Mouse (Mus musculus): ENCODE measurements around the gene Grwd1. TPM values are rescaled to one million over a fixed set of nuclear protein-coding genes. Genes with fewer than 3 reads are reported as not detected.

The Grwd1 gene
- polyA plus RNA-seq, 1 experiment from 2014 or later: 84.8 TPM

GRCm38 (mm10) chr7:45798511-45798836 lies 32.3 kb downstream of the Grwd1 start:
- DNase-seq (ENCODE audit: low spot score): peak; percentile 59
- peaks cover 14% of the 10 kb centered on the region for H3K4me1 ChIP-seq (replicated peaks; ENCODE audit: control insufficient read depth, insufficient read depth, low read length)
- H3K36me3 ChIP-seq (ENCODE audit: control insufficient read depth, insufficient read depth, low read length): peaks cover 2% of the 10 kb centered on the region; the same call in 1 of the 2 replicates
- peak overlapping the region; percentile 53 for H3K9ac ChIP-seq (ENCODE audit: low read length)
- no peaks in the 10 kb centered on the region for H3K9me3 ChIP-seq (ENCODE audit: control insufficient read depth, low read length)
- peak overlapping the region; percentile 29 for H3K4me3 ChIP-seq (ENCODE audit: low read depth, low read length)
- peaks cover 14% of the 10 kb centered on the region for H3K27me3 ChIP-seq (ENCODE audit: control insufficient read depth, insufficient read depth, low read length)
- H3K27ac ChIP-seq (ENCODE audit: low read depth, low read length): no peak overlapping the region
- WGBS: 2% methylated on average over 19 of the region's 19 CpGs
- no peak for ATAC-seq (replicated peaks; ENCODE audit: low FRiP score)
- H3K4me2 ChIP-seq (ENCODE audit: low read depth, low read length, severe bottlenecking): peak overlapping the region; percentile 63

- Histone ChIP-seq H3K9me3 (ENCODE audit: control insufficient read depth, low read length) (no peaks in the 10 kb centered on the region), H3K27me3 (ENCODE audit: control insufficient read depth, insufficient read depth, low read length) (peaks cover 14% of the 10 kb centered on the region), H3K4me3 (ENCODE audit: low read depth, low read length) (peak overlapping the region; percentile 29), H3K36me3 (ENCODE audit: control insufficient read depth, insufficient read depth, low read length) (peaks cover 2% of the 10 kb centered on the region; the same call in 1 of the 2 replicates), H3K9ac (ENCODE audit: low read length) (peak overlapping the region; percentile 53), H3K27ac (ENCODE audit: low read depth, low read length) (no peak overlapping the region), H3K4me1 (replicated peaks; ENCODE audit: control insufficient read depth, insufficient read depth, low read length) (peaks cover 14% of the 10 kb centered on the region), H3K4me2 (ENCODE audit: low read depth, low read length, severe bottlenecking) (peak overlapping the region; percentile 63)
- ATAC-seq (replicated peaks; ENCODE audit: low FRiP score) (no peak), DNase-seq (ENCODE audit: low spot score) (peak; percentile 61)
- 1% methylated on average over 58 of the region's 60 CpGs for WGBS
Observed at GRCm38 (mm10) chr7:45797661-45798510, 32.9 kb downstream of the Grwd1 start.

- 36% methylated on average over 6 of the region's 6 CpGs for WGBS
- peaks cover 14% of the 10 kb centered on the region for H3K27me3 ChIP-seq (ENCODE audit: control insufficient read depth, insufficient read depth, low read length)
- peaks cover 2% of the 10 kb centered on the region; the same call in 1 of the 2 replicates for H3K36me3 ChIP-seq (ENCODE audit: control insufficient read depth, insufficient read depth, low read length)
- no peak for DNase-seq (ENCODE audit: low spot score)
- no peak overlapping the region for H3K4me3 ChIP-seq (ENCODE audit: low read depth, low read length)
- H3K4me2 ChIP-seq (ENCODE audit: low read depth, low read length, severe bottlenecking): no peak overlapping the region
- H3K27ac ChIP-seq (ENCODE audit: low read depth, low read length): no peak overlapping the region
- no peak overlapping the region for H3K9ac ChIP-seq (ENCODE audit: low read length)
- H3K9me3 ChIP-seq (ENCODE audit: control insufficient read depth, low read length): no peaks in the 10 kb centered on the region
- peaks cover 14% of the 10 kb centered on the region for H3K4me1 ChIP-seq (replicated peaks; ENCODE audit: control insufficient read depth, insufficient read depth, low read length)
- ATAC-seq (replicated peaks; ENCODE audit: low FRiP score): no peak
Observed at GRCm38 (mm10) chr7:45796950-45797349, 33.8 kb downstream of the Grwd1 start.

- Histone ChIP-seq H3K9ac (ENCODE audit: low read length) (no peak overlapping the region), H3K36me3 (ENCODE audit: control insufficient read depth, insufficient read depth, low read length) (peaks cover 4% of the 10 kb centered on the region), H3K4me2 (ENCODE audit: low read depth, low read length, severe bottlenecking) (no peak overlapping the region), H3K27me3 (ENCODE audit: control insufficient read depth, insufficient read depth, low read length) (peaks cover 14% of the 10 kb centered on the region), H3K4me1 (replicated peaks; ENCODE audit: control insufficient read depth, insufficient read depth, low read length) (peaks cover 11% of the 10 kb centered on the region), H3K4me3 (ENCODE audit: low read depth, low read length) (no peak overlapping the region), H3K9me3 (ENCODE audit: control insufficient read depth, low read length) (no peaks in the 10 kb centered on the region), H3K27ac (ENCODE audit: low read depth, low read length) (no peak overlapping the region)
- no peak for ATAC-seq (replicated peaks; ENCODE audit: low FRiP score)
- DNase-seq (ENCODE audit: low spot score): peak; percentile 52
- WGBS: 93% methylated on average over 29 of the region's 29 CpGs
Observed at GRCm38 (mm10) chr7:45794971-45795370, 35.8 kb downstream of the Grwd1 start.

- Histone ChIP-seq H3K27me3 (ENCODE audit: control insufficient read depth, insufficient read depth, low read length) (peaks cover 11% of the 10 kb centered on the region), H3K4me1 (replicated peaks; ENCODE audit: control insufficient read depth, insufficient read depth, low read length) (peaks cover 11% of the 10 kb centered on the region), H3K36me3 (ENCODE audit: control insufficient read depth, insufficient read depth, low read length) (peaks cover 12% of the 10 kb centered on the region), H3K4me3 (ENCODE audit: low read depth, low read length) (no peak overlapping the region), H3K9ac (ENCODE audit: low read length) (no peak overlapping the region), H3K9me3 (ENCODE audit: control insufficient read depth, low read length) (no peaks in the 10 kb centered on the region), H3K4me2 (ENCODE audit: low read depth, low read length, severe bottlenecking) (no peak overlapping the region), H3K27ac (ENCODE audit: low read depth, low read length) (no peak overlapping the region)
- DNase-seq (ENCODE audit: low spot score) (peak; percentile 53), ATAC-seq (replicated peaks; ENCODE audit: low FRiP score) (no peak)
- WGBS: 85% methylated on average over 33 of the region's 44 CpGs
Observed at GRCm38 (mm10) chr7:45793969-45794585, 36.7 kb downstream of the Grwd1 start.

GRCm38 (mm10) chr7:45793240-45793639 lies 37.5 kb downstream of the Grwd1 start:
- 85% methylated on average over 24 of the region's 24 CpGs for WGBS
- no peak overlapping the region for H3K27ac ChIP-seq (ENCODE audit: low read depth, low read length)
- H3K36me3 ChIP-seq (ENCODE audit: control insufficient read depth, insufficient read depth, low read length): peaks cover 13% of the 10 kb centered on the region
- H3K27me3 ChIP-seq (ENCODE audit: control insufficient read depth, insufficient read depth, low read length): peaks cover 7% of the 10 kb centered on the region
- H3K9me3 ChIP-seq (ENCODE audit: control insufficient read depth, low read length): no peaks in the 10 kb centered on the region
- peak; percentile 50 for DNase-seq (ENCODE audit: low spot score)
- H3K4me1 ChIP-seq (replicated peaks; ENCODE audit: control insufficient read depth, insufficient read depth, low read length): peaks cover 7% of the 10 kb centered on the region
- no peak overlapping the region for H3K4me3 ChIP-seq (ENCODE audit: low read depth, low read length)
- no peak for ATAC-seq (replicated peaks; ENCODE audit: low FRiP score)
- no peak overlapping the region for H3K4me2 ChIP-seq (ENCODE audit: low read depth, low read length, severe bottlenecking)
- no peak overlapping the region for H3K9ac ChIP-seq (ENCODE audit: low read length)

GRCm38 (mm10) chr7:45791756-45792490 lies 38.8 kb downstream of the Grwd1 start:
- DNase-seq (ENCODE audit: low spot score) (no peak), ATAC-seq (replicated peaks; ENCODE audit: low FRiP score) (no peak)
- peaks cover 15% of the 10 kb centered on the region for H3K36me3 ChIP-seq (ENCODE audit: control insufficient read depth, insufficient read depth, low read length)
- H3K4me1 ChIP-seq (replicated peaks; ENCODE audit: control insufficient read depth, insufficient read depth, low read length): peaks cover 3% of the 10 kb centered on the region; the same call in 1 of the 2 replicates
- no peaks in the 10 kb centered on the region for H3K9me3 ChIP-seq (ENCODE audit: control insufficient read depth, low read length)
- H3K27me3 ChIP-seq (ENCODE audit: control insufficient read depth, insufficient read depth, low read length): peaks cover 2% of the 10 kb centered on the region
- H3K4me2 ChIP-seq (ENCODE audit: low read depth, low read length, severe bottlenecking): no peak overlapping the region
- no peak overlapping the region for H3K4me3 ChIP-seq (ENCODE audit: low read depth, low read length)
- no peak overlapping the region for H3K9ac ChIP-seq (ENCODE audit: low read length)
- 84% methylated on average over 17 of the region's 17 CpGs for WGBS
- no peak overlapping the region for H3K27ac ChIP-seq (ENCODE audit: low read depth, low read length)

GRCm38 (mm10) chr7:45790721-45791120 lies 40.0 kb downstream of the Grwd1 start:
- 83% methylated on average over 6 of the region's 6 CpGs for whole genome bisulfite sequencing
- no peak for ATAC-seq (replicated peaks; ENCODE audit: low FRiP score)
- no peaks in the 10 kb centered on the region for H3K27me3 ChIP-seq (ENCODE audit: control insufficient read depth, insufficient read depth, low read length)

More at GRCm38 (mm10) chr7:45790721-45791120, 40.0 kb downstream of the Grwd1 start:
- no peak overlapping the region for H3K27ac ChIP-seq (ENCODE audit: low read depth, low read length)
- no peak overlapping the region for H3K4me3 ChIP-seq (ENCODE audit: low read depth, low read length)
- no peak overlapping the region for H3K9ac ChIP-seq (ENCODE audit: low read length)
- no peak overlapping the region for H3K4me2 ChIP-seq (ENCODE audit: low read depth, low read length, severe bottlenecking)
- no peak for DNase-seq (ENCODE audit: low spot score)
- peaks cover 9% of the 10 kb centered on the region for H3K4me1 ChIP-seq (replicated peaks; ENCODE audit: control insufficient read depth, insufficient read depth, low read length)
- no peaks in the 10 kb centered on the region for H3K9me3 ChIP-seq (ENCODE audit: control insufficient read depth, low read length)
- peaks cover 15% of the 10 kb centered on the region for H3K36me3 ChIP-seq (ENCODE audit: control insufficient read depth, insufficient read depth, low read length)

All from forebrain, embryonic 11.5 days (tissue).